Mouse (Mus musculus): ENCODE data around the gene Glis3. TPM values are rescaled to one million over a fixed set of nuclear protein-coding genes. Genes with fewer than 3 reads are reported as not detected.

Glis3 gene
- polyA plus RNA-seq, 1 experiment from 2014 or later = 6.0 TPM

DNA sequence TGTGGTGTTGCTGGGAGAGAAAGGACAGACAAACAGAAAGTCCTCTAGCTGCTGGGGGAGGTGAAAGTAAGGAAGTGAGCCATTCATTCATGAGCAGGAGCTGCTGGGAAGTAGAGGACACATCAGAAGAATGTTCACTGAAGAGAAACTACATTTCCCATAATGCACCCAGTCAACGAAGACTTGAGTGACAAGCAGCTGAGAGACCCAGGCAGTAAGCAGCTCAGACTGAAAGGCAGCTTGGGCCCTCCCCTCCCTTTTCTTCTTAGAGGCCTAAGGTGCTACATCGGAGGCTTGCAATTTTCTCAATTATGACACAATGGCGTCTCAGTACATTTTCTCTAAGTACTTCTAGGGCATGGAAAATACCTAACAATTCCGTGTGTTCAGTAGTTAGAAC lies 31.0 kb downstream of the Glis3 start:
- H3K4me1 ChIP-seq (replicated peaks; ENCODE audit: insufficient read depth, low read length) = 0 out of 2 replicates have a peak, but pooled peaks cover 8% of the 10 kb centered on the region
- no peak overlapping the region for H3K4me2 ChIP-seq (ENCODE audit: low read length)
- no peak for TF ChIP-seq CTCF (IDR thresholded peaks at IDR 0.05; ENCODE audit: low read depth)
- DNase-seq (ENCODE audit: low spot score) (no peak), ATAC-seq (replicated peaks; ENCODE audit: low FRiP score, low read depth) (no peak)
- 65% methylated on average over 4 of the region's 4 CpGs for WGBS
- no peak overlapping the region for H3K27ac ChIP-seq
- H3K27me3 ChIP-seq (ENCODE audit: insufficient read depth, low read length) = no peaks in the 10 kb centered on the region
- H3K4me3 ChIP-seq (replicated peaks; ENCODE audit: low read depth, low read length) = no peak overlapping the region
- H3K9me3 ChIP-seq (replicated peaks; ENCODE audit: low read length) = no peaks in the 10 kb centered on the region
- H3K9ac ChIP-seq (ENCODE audit: low read depth, low read length) = no peak overlapping the region
- H3K36me3 ChIP-seq (ENCODE audit: insufficient read depth, low read length) = no peaks in the 10 kb centered on the region

DNA sequence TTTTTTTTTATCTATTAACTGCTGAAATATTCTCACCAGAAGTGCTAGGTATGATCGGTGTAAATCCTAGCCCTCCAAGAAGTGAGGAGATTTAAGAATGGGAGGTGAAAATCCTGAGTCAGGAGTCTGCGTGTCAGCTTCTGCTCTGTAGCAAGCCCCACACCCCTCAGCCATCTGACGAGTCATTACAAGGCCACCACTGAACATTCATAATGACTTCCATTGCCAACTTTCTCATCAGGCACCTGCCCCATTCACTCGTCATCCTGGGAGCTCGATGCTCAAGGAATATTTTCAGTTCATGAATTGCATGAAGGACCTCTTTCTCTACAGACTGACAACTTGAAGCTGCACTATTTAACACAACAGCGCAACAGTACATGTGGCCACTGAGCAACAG lies 32.5 kb downstream of the Glis3 start:
- no peak overlapping the region for H3K27ac ChIP-seq
- no peak for ATAC-seq (replicated peaks; ENCODE audit: low FRiP score, low read depth)
- no peaks in the 10 kb centered on the region for H3K36me3 ChIP-seq (ENCODE audit: insufficient read depth, low read length)
- no peaks in the 10 kb centered on the region for H3K27me3 ChIP-seq (ENCODE audit: insufficient read depth, low read length)
- no peak for TF ChIP-seq CTCF (IDR thresholded peaks at IDR 0.05; ENCODE audit: low read depth)
- DNase-seq (ENCODE audit: low spot score) = no peak
- H3K9ac ChIP-seq (ENCODE audit: low read depth, low read length) = no peak overlapping the region
- H3K4me2 ChIP-seq (ENCODE audit: low read length) = no peak overlapping the region
- no peaks in the 10 kb centered on the region for H3K9me3 ChIP-seq (replicated peaks; ENCODE audit: low read length)
- 0 out of 2 replicates have a peak, but pooled peaks cover 8% of the 10 kb centered on the region for H3K4me1 ChIP-seq (replicated peaks; ENCODE audit: insufficient read depth, low read length)
- H3K4me3 ChIP-seq (replicated peaks; ENCODE audit: low read depth, low read length) = no peak overlapping the region
- WGBS = 91% methylated on average over 6 of the region's 6 CpGs

DNA sequence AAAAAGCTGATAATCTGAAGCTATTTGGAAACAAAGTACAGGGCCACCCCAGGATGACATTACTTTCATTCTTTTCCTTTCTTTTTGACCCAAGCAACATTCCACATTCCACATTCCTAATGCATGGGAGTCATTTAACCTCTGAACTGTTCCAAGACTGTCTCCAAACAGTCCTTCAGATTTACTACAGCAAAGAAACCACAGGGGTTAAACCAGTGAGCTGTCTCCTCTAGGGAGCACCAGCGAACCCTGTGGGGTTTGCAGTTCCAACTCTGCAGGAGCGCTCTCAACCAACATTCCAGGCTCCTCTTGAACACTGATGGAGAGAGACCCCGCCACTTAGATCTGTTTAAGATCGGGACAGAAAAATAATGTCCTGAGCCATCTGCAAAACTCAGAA lies 33.6 kb downstream of the Glis3 start:
- DNase-seq (ENCODE audit: low spot score) (peak; percentile 85), ATAC-seq (replicated peaks; ENCODE audit: low FRiP score, low read depth) (peak; percentile 63; the same call in 1 of the 2 replicates)
- H3K9ac ChIP-seq (ENCODE audit: low read depth, low read length) = no peak overlapping the region
- H3K27ac ChIP-seq = no peak overlapping the region
- no peak overlapping the region; the same call in 1 of the 2 replicates for H3K4me2 ChIP-seq (ENCODE audit: low read length)
- H3K36me3 ChIP-seq (ENCODE audit: insufficient read depth, low read length) = no peaks in the 10 kb centered on the region
- H3K27me3 ChIP-seq (ENCODE audit: insufficient read depth, low read length) = no peaks in the 10 kb centered on the region
- H3K4me1 ChIP-seq (replicated peaks; ENCODE audit: insufficient read depth, low read length) = 0 out of 2 replicates have a peak, but pooled peaks cover 8% of the 10 kb centered on the region
- H3K9me3 ChIP-seq (replicated peaks; ENCODE audit: low read length) = no peaks in the 10 kb centered on the region
- no peak overlapping the region for H3K4me3 ChIP-seq (replicated peaks; ENCODE audit: low read depth, low read length)
- WGBS = 47% methylated on average over 4 of the region's 4 CpGs
- TF ChIP-seq CTCF (IDR thresholded peaks at IDR 0.05; ENCODE audit: low read depth) = peak; percentile 20; the same call in 1 of the 2 replicates

DNA sequence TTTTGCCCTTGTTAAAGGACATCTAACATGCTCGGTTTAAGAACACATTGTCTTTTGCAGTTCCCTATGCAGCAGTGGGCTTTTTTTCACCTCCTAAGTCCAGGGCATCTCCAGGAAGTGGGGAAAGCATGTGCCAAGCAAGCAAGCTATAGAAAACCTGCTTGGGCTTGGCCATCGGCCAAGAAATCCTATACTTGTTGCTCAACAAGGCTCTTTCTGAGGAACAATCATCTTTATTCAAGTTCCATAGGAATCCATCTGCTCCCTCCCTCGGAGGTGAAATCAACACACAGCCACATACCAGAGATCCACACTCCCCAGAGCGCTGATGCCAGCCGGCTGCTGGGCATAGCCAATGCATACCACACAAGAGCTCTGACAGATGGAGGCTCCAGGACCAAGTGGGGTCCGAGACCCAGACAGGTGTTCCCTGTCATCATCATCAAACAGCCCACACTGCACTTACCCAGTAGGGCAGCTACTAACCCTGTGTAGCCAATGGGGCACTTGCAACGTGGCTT lies 39.0 kb downstream of the Glis3 start:
- Histone ChIP-seq H3K27me3 (ENCODE audit: insufficient read depth, low read length) (no peaks in the 10 kb centered on the region), H3K9me3 (replicated peaks; ENCODE audit: low read length) (no peaks in the 10 kb centered on the region), H3K4me1 (replicated peaks; ENCODE audit: insufficient read depth, low read length) (peaks cover 3% of the 10 kb centered on the region), H3K36me3 (ENCODE audit: insufficient read depth, low read length) (no peaks in the 10 kb centered on the region), H3K4me2 (ENCODE audit: low read length) (no peak overlapping the region), H3K27ac (peak overlapping the region; percentile 50; the same call in 1 of the 2 replicates), H3K9ac (ENCODE audit: low read depth, low read length) (no peak overlapping the region), H3K4me3 (replicated peaks; ENCODE audit: low read depth, low read length) (no peak overlapping the region)
- WGBS = 47% methylated on average over 7 of the region's 7 CpGs
- no peak for TF ChIP-seq CTCF (IDR thresholded peaks at IDR 0.05; ENCODE audit: low read depth)
- DNase-seq (ENCODE audit: low spot score) (peak; percentile 18), ATAC-seq (replicated peaks; ENCODE audit: low FRiP score, low read depth) (0 out of 2 replicates have a peak, but pooled peaks have one; percentile 21)

DNA sequence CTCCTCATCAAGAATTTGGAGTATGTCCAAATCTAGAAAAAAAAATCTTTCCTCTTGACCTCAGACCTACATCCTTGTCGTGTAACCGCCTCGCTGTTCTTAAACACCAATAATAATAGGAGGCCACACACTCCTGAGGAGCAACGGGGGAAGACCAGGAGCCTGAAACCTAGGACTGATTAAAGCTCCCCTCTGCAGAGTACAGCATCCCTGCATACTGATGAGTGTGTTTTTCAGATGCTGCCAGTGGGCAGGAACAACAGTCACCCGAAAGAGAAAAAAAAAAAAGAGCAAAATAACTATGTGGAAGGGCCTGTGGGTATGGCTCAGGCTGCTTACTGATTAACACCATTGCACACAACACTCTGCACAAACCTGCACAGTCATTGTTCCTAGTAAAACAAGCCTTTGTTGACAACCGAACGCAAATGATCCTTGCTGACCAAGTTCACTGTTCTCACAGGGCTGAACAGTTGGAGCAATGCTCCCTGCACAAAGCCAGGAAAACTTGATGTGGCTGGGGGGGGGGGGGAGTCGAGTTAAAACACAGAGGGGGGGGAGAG lies 43.8 kb downstream of the Glis3 start:
- H3K4me2 ChIP-seq (ENCODE audit: low read length) = no peak overlapping the region
- H3K36me3 ChIP-seq (ENCODE audit: insufficient read depth, low read length) = no peaks in the 10 kb centered on the region
- no peak overlapping the region for H3K4me3 ChIP-seq (replicated peaks; ENCODE audit: low read depth, low read length)
- ATAC-seq (replicated peaks; ENCODE audit: low FRiP score, low read depth) (peak; percentile 80; the same call in 1 of the 2 replicates), DNase-seq (ENCODE audit: low spot score) (peak; percentile 45)
- WGBS = 31% methylated on average over 7 of the region's 8 CpGs
- H3K9me3 ChIP-seq (replicated peaks; ENCODE audit: low read length) = no peaks in the 10 kb centered on the region
- H3K9ac ChIP-seq (ENCODE audit: low read depth, low read length) = no peak overlapping the region
- no peaks in the 10 kb centered on the region for H3K27me3 ChIP-seq (ENCODE audit: insufficient read depth, low read length)
- TF ChIP-seq CTCF (IDR thresholded peaks at IDR 0.05; ENCODE audit: low read depth) = no peak
- no peaks in the 10 kb centered on the region; the same call in none of the 2 replicates for H3K4me1 ChIP-seq (replicated peaks; ENCODE audit: insufficient read depth, low read length)
- peak overlapping the region; percentile 72 for H3K27ac ChIP-seq

DNA sequence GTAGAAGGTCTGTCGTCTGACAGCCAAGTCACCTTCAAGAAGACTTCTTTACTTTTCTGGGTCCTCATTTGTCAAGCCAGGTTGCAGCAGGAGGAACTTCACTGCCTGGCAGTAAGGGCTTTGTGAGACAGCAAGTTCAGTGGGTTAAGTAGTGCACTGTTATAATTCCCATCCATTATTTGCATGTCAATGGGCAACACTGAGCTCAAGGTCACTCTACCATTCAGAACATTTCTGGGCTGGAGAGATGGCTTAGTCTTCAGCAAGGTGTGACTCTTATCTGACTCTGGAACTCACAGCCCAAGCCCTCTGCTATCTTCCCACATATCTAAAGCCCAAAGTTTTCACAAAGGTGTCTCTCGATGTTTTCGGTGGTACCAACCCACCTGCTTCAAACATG lies 44.9 kb downstream of the Glis3 start:
- no peak for TF ChIP-seq CTCF (IDR thresholded peaks at IDR 0.05; ENCODE audit: low read depth)
- Histone ChIP-seq H3K27ac (no peak overlapping the region), H3K4me3 (replicated peaks; ENCODE audit: low read depth, low read length) (no peak overlapping the region), H3K27me3 (ENCODE audit: insufficient read depth, low read length) (no peaks in the 10 kb centered on the region), H3K4me2 (ENCODE audit: low read length) (no peak overlapping the region), H3K36me3 (ENCODE audit: insufficient read depth, low read length) (no peaks in the 10 kb centered on the region), H3K9me3 (replicated peaks; ENCODE audit: low read length) (no peaks in the 10 kb centered on the region), H3K4me1 (replicated peaks; ENCODE audit: insufficient read depth, low read length) (no peaks in the 10 kb centered on the region; the same call in none of the 2 replicates), H3K9ac (ENCODE audit: low read depth, low read length) (no peak overlapping the region)
- WGBS = 95% methylated on average over 3 of the region's 3 CpGs
- no peak for ATAC-seq (replicated peaks; ENCODE audit: low FRiP score, low read depth)
- no peak for DNase-seq (ENCODE audit: low spot score)

Data from kidney, postnatal 0 days (tissue).